Mouse (Mus musculus): Measurements from ENCODE around the gene Prkaa1. TPM values are rescaled to one million over a fixed set of nuclear protein-coding genes. Genes with fewer than 3 reads are reported as not detected.

Gene Prkaa1
- 10 to 100 TPM; 27.9 to 31.8 TPM for polyA plus RNA-seq (2017; shearing (Covaris generic))

GRCm38 (mm10) chr15:5143361-5144020 lies at the start of gene Prkaa1:
Gene Prkaa1 (plus strand): TSS chr15:5143861.

GRCm38 (mm10) chr15:5107686-5108654 lies 35.7 kb upstream of the Prkaa1 start, which contains the start of gene Card6:
Gene Card6 (minus strand): TSS chr15:5108539.

GRCm38 (mm10) chr15:5116270-5117030 lies 27.2 kb upstream of the Prkaa1 start, which contains the start of gene Rpl37:
Gene Rpl37 (plus strand): TSS chr15:5116645.

GRCm38 (mm10) chr15:5185366-5186292 lies 42.0 kb downstream of the Prkaa1 start, which contains the start of gene Ttc33:
Gene Ttc33 (plus strand): TSS chr15:5185525.

Other genes starting within 250 kb of the Prkaa1 start
- gene Mroh2b, start 245.1 kb upstream of the Prkaa1 start, polyA plus RNA-seq (2017; shearing (Covaris generic)), result under 1 TPM in 1 of 2 experiments, not detected in 1; 0.07 TPM
- gene C7, start 80.1 kb upstream of the Prkaa1 start, polyA plus RNA-seq (2017; shearing (Covaris generic)), result under 1 TPM in 1 of 2 experiments, not detected in 1; 0.06 TPM
- 10 to 100 TPM; 32.4 to 34.8 TPM for gene Card6, start 35.3 kb upstream of the Prkaa1 start, polyA plus RNA-seq (2017; shearing (Covaris generic))
- 1,000 to 10,000 TPM in 1 of 2 experiments, 100 to 1,000 TPM in 1; 816 to 1,234 TPM for gene Rpl37, start 27.2 kb upstream of the Prkaa1 start, polyA plus RNA-seq (2017; shearing (Covaris generic))
- gene Ttc33, start 41.7 kb downstream of the Prkaa1 start, polyA plus RNA-seq (2017; shearing (Covaris generic)), result 10 to 100 TPM; 35.6 to 58.9 TPM
- gene Ptger4, start 100.3 kb downstream of the Prkaa1 start, polyA plus RNA-seq (2017; shearing (Covaris generic)), result 100 to 1,000 TPM in 1 of 2 experiments, 10 to 100 TPM in 1; 95.1 to 156 TPM